Mouse (Mus musculus) stomach, postnatal 0 days (tissue): Measurements from ENCODE around the gene Syt17.
A peak's percentile ranks its signal among the peaks of the same experiment; 100 is the strongest.

Experiments
- CTCF ChIP-seq: IDR thresholded peaks from 2 replicates; pipeline ENCODE4 v1.5.1; 2016; ENCODE audit warnings: antibody characterized with exemption, low read depth, mild to moderate bottlenecking, moderate library complexity
- EP300 ChIP-seq: optimal IDR thresholded peaks from 2 replicates; pipeline ENCODE3; 2016; ENCODE audit warnings: antibody characterized with exemption

DNA sequence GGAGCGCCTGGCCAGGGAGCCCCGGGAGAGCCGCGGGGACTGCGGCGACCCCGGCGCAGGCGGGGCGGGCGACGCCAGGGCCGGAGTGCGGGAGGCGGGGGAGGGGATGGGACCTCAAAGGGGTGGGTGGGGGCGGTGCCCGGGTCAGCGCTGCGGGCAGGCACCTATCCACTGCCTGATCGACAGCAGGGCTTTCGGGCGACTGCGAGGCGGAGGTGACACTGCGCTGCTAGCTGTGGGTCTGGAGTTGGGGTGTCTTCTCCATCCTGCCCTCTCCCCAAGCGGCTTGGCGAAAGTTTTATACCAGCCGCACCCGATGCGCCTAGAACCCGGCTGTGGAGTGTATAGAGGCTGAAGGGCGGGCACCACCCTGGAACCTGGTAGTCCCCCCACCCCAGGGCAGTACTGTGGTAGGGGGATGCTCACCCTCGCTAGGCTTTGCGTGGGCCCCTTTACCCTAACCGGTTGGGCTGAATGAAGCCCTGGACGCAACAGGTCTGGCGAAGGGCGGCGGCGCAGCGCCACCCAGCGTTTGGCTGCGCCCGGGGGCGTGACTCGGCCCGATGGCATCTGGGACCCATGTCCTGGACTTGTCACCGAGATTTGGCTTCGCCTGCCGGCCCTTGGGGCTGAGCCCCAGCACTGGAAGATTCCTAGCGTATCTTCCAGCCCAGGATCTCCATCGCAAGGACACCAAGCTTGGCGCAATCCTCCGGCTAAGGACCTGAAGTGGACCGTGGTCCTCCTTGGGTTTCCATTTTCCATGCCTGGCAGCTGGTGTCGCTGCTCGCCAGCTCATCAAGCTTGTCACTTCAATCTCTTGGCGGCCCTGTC, at the start of gene Syt17:
- TF ChIP-seq CTCF (peak; percentile 76), EP300 (no peak)
